Mouse (Mus musculus): ENCODE measurements around the gene Clcn1.
A peak's percentile ranks its signal among the peaks of the same experiment; 100 is the strongest.

Clcn1 gene

GRCm38 (mm10) chr6:42286448-42286847, at the start of gene Clcn1:
Clcn1 (plus strand) TSS chr6:42286685.
- DNase-seq (ENCODE audit: low read depth), result no peak

- no peak for DNase-seq (ENCODE audit: low read depth)
Observed at GRCm38 (mm10) chr6:42237276-42237805, 49.1 kb upstream of the Clcn1 start.

- DNase-seq (ENCODE audit: low read depth), result peak; percentile 47
Observed at GRCm38 (mm10) chr6:42241311-42242045, 45.0 kb upstream of the Clcn1 start.

GRCm38 (mm10) chr6:42245711-42246353, 40.7 kb upstream of the Clcn1 start, which contains the start of gene Gstk1:
Gstk1 (plus strand) TSS chr6:42245935.
- DNase-seq (ENCODE audit: low read depth), result peak; percentile 54

- no peak for DNase-seq (ENCODE audit: low read depth)
Observed at GRCm38 (mm10) chr6:42247173-42247572, 39.3 kb upstream of the Clcn1 start.

GRCm38 (mm10) chr6:42247981-42248380, 38.5 kb upstream of the Clcn1 start:
- no peak for DNase-seq (ENCODE audit: low read depth)

- DNase-seq (ENCODE audit: low read depth), result no peak
Observed at GRCm38 (mm10) chr6:42251791-42252190, 34.7 kb upstream of the Clcn1 start.

GRCm38 (mm10) chr6:42253103-42253502, 33.4 kb upstream of the Clcn1 start:
- no peak for DNase-seq (ENCODE audit: low read depth)

- peak; percentile 21 for DNase-seq (ENCODE audit: low read depth)
Observed at GRCm38 (mm10) chr6:42257303-42257863, 29.1 kb upstream of the Clcn1 start.

GRCm38 (mm10) chr6:42260430-42260829, 26.1 kb upstream of the Clcn1 start:
- no peak for DNase-seq (ENCODE audit: low read depth)

GRCm38 (mm10) chr6:42261524-42262170, 24.8 kb upstream of the Clcn1 start, which contains the start of gene Tmem139:
Tmem139 (plus strand) TSS chr6:42261970.
- no peak for DNase-seq (ENCODE audit: low read depth)

GRCm38 (mm10) chr6:42264626-42265312, 21.7 kb upstream of the Clcn1 start, which contains the start of gene Casp2:
Casp2 (plus strand) TSS chr6:42264985.
- peak; percentile 98 for DNase-seq (ENCODE audit: low read depth)

- DNase-seq (ENCODE audit: low read depth), result no peak
Observed at GRCm38 (mm10) chr6:42265391-42266330, 20.8 kb upstream of the Clcn1 start.

- DNase-seq (ENCODE audit: low read depth), result no peak
Observed at GRCm38 (mm10) chr6:42270817-42271216, 15.7 kb upstream of the Clcn1 start.

- DNase-seq (ENCODE audit: low read depth), result no peak
Observed at GRCm38 (mm10) chr6:42276151-42276550, 10.3 kb upstream of the Clcn1 start.

GRCm38 (mm10) chr6:42282865-42283528, 3.5 kb upstream of the Clcn1 start:
- DNase-seq (ENCODE audit: low read depth), result no peak

- DNase-seq (ENCODE audit: low read depth), result no peak
Observed at GRCm38 (mm10) chr6:42287562-42287961, 1.1 kb downstream of the Clcn1 start.

GRCm38 (mm10) chr6:42293327-42293726, 6.8 kb downstream of the Clcn1 start:
- DNase-seq (ENCODE audit: low read depth), result no peak

GRCm38 (mm10) chr6:42295549-42296094, 9.1 kb downstream of the Clcn1 start:
- DNase-seq (ENCODE audit: low read depth), result peak; percentile 48

- DNase-seq (ENCODE audit: low read depth), result peak; percentile 58
Observed at GRCm38 (mm10) chr6:42299362-42299761, 12.9 kb downstream of the Clcn1 start.

All from fibroblast of lung, adult 2 months (primary cell).